Mouse (Mus musculus): ENCODE data around the gene Ski. TPM values are rescaled to one million over a fixed set of nuclear protein-coding genes. Genes with fewer than 3 reads are reported as not detected.

The Ski gene
- total RNA-seq, 2 experiments from 2014 or later = 128 to 136 TPM

DNA sequence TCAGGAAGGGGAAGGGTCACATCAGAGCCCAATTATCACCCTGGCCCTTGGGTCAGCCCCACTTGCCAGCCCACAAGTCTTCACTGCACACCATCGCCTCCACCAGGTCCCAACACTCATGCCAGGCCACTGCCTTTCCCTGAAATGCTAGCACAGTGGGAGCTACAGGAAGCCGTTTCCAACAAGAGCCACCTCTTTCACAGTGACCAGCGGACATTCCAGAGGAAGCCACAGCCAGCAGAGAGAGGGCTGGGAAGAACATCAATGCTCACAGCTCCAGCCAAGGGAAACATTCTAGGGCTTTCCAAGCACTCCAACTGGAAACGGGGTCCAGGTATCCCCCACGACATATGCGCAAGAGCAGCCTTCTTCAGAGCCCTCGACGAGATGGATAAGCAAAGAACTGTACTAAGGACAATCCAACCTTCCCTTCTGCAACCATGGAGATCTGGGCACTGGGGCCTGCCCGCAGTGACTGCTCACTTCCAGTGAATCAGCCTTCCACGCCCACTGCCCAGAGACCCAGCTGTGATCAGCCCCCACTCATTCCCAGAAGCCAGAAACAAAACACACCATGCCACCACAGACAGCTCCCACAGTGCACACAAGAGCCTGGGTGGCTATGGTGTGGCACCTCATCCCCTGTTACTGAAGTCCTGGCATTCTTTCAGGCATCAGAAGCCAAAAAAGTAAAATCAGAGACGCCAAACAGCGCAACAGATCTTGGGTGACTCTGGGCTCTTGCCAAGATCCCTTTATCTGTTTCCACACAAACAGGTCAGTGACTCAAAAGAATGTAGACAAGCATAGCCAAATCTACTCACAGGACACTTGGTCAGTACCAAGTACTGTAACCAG lies 6.4 kb downstream of the Ski start:
- no peak for DNase-seq (ENCODE audit: low spot score in 2 of 2)
- TF ChIP-seq CTCF (conservative IDR thresholded peaks at IDR 0.05) = no peak
- H3K4me3 ChIP-seq = peak overlapping the region; percentile 28
- peak overlapping the region; percentile 77 for H3K27ac ChIP-seq

GRCm38 (mm10) chr4:155215203-155215602 lies 7.2 kb downstream of the Ski start:
- no peak for TF ChIP-seq CTCF (conservative IDR thresholded peaks at IDR 0.05)
- peak overlapping the region; percentile 77 for H3K27ac ChIP-seq
- DNase-seq (ENCODE audit: low spot score in 2 of 2) = no peak

DNA sequence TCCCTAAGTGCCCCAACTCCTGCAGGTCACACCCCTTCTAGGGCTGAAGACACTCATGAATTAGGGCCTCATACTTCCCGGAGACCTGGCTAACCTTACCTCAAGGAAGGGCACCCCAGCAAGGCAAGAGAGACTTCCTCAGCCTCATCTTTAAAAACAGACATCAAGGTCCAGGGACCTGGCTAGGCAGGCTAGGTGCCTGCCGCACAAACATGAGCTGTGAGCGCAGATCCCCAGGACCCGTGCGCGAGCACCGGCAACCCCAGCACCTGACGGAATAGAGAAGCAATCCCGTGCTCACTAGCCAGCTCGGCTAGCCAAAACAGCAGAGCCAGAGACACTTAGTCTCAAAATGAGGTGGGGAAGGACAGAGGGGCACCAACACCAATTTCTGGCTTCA lies 7.6 kb downstream of the Ski start:
- Histone ChIP-seq H3K4me3 (peak overlapping the region; percentile 37), H3K27ac (peak overlapping the region; percentile 77)
- DNase-seq (ENCODE audit: low spot score in 2 of 2) = no peak
- no peak for TF ChIP-seq CTCF (conservative IDR thresholded peaks at IDR 0.05)

More at GRCm38 (mm10) chr4:155215203-155215602, 7.2 kb downstream of the Ski start:
- peak overlapping the region; percentile 37; the same call in 1 of the 2 replicates for H3K4me3 ChIP-seq

DNA sequence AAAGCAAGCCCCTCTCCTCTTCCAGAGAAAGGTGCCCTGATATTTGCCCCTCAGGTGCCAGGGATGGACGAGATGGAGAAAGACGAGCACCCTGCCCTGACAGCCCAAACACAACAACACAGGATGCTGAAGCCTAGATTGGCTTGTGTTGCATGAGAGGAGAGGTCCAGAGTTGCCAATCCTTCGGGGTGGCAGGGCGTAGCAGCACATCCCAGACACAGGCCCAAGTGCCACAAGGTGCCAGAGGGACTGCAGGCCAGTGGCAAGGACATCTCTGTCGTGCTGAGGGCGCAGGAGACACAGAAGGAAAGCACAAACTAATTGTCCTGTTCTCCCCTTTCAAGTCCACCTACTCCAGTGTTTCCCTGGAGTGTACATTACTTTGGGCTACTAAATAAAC lies 8.2 kb downstream of the Ski start:
- Histone ChIP-seq H3K27ac (peak overlapping the region; percentile 77), H3K4me3 (peak overlapping the region; percentile 13)
- DNase-seq (ENCODE audit: low spot score in 2 of 2) = no peak
- no peak for TF ChIP-seq CTCF (conservative IDR thresholded peaks at IDR 0.05)

DNA sequence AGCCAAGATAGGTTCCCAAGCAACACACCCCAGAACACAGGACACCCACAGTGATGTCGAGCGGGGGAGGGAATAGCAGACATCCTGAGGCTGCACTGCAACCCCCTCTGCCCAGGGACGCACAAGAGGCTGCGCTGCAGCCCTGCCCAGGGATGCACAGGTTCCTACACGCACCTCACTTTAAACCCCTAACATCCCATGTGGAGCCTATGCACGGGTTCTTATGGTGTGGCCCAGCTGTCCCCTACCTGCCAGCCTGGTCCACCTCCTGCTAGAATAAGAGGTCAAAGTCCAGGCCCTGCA lies 8.7 kb downstream of the Ski start:
- DNase-seq (ENCODE audit: low spot score in 2 of 2) = no peak
- TF ChIP-seq CTCF (conservative IDR thresholded peaks at IDR 0.05) = no peak
- H3K27ac ChIP-seq = peak overlapping the region; percentile 77
- H3K4me3 ChIP-seq = peak overlapping the region; percentile 13

DNA sequence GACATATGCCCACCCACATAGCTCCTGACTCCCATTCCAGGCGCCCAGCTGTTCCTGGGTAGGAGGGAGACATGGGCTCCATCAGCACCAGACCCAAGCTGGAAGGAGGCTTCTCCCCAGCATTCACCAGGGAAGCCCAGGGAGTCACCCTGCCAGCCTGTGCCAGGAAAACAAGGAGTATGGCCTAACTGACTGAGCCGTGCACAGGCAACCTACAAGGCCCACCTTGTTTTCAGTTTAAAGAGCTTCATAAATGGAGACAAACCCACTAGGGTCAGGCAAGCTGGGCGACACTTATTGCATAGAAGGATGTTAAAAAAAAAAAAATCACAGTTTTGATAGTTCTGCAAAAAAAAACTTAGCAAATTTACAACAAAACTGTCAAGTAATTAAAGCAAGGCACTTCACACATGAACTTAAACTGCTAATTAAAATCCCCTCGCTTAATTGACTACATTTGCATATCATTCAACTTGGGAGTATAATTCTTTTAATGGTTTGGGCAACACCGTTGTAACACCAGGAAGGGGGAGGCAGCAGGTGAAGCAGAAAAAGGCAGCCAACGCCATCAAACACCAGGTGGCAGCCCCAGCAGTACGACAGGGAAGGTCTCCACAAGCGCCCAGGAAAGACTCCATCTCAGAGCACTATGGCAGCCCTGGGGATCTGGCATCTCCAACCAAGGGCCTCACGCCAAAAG lies 9.2 kb downstream of the Ski start:
- peak in 1 of 2 experiments; percentile 38 for DNase-seq (ENCODE audit: low spot score in 2 of 2)
- H3K4me3 ChIP-seq = peak overlapping the region; percentile 13
- TF ChIP-seq CTCF (conservative IDR thresholded peaks at IDR 0.05) = no peak; the same call in none of the 2 replicates
- H3K27ac ChIP-seq = peak overlapping the region; percentile 77

DNA sequence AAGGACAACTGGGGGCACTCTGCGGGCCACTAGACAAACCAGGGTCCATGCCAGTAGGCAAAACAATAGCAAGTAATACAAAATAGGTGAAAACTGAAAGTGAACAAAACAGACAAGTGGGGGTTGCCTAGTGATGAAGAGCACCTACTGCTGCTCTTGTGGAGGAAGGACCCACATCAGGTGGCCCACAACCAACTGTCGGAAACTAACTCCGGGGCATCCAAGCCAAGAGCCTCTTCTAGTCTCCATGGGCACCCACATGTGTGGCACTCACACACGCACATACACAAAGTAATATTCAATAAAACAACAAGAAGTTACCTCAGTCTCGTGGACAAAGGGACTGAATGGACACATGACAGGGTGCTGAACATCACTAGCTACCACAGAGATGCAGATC lies 12.9 kb downstream of the Ski start:
- Histone ChIP-seq H3K27ac (no peak overlapping the region), H3K4me3 (peak overlapping the region; percentile 4; the same call in 1 of the 2 replicates)
- no peak for TF ChIP-seq CTCF (conservative IDR thresholded peaks at IDR 0.05)
- no peak for DNase-seq (ENCODE audit: low spot score in 2 of 2)

DNA sequence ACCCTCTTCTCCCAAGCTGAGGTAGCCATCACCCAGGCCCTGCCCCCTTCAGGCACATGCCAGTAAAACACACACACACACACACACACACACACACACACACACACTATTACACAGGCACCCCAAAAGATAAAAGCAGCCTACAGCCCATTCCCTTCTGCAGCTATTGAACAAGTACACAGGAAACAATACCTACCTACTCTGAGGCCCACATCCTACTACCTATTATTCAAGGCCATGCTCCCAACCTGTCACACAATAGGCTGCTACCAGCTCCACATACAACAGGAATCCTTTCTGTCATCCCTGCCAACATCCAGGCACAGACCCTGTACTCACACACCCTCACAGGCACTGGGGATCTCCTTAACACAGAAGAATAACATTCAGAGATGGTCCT lies 13.3 kb downstream of the Ski start:
- no peak for TF ChIP-seq CTCF (conservative IDR thresholded peaks at IDR 0.05)
- Histone ChIP-seq H3K27ac (no peak overlapping the region), H3K4me3 (no peak overlapping the region; the same call in 1 of the 2 replicates)
- DNase-seq (ENCODE audit: low spot score in 2 of 2) = no peak

- Histone ChIP-seq H3K27ac (no peak overlapping the region), H3K4me3 (no peak overlapping the region)
- no peak for TF ChIP-seq CTCF (conservative IDR thresholded peaks at IDR 0.05)
- DNase-seq (ENCODE audit: low spot score in 2 of 2) = no peak
Measured at GRCm38 (mm10) chr4:155208613-155209012, 13.8 kb downstream of the Ski start.

DNA sequence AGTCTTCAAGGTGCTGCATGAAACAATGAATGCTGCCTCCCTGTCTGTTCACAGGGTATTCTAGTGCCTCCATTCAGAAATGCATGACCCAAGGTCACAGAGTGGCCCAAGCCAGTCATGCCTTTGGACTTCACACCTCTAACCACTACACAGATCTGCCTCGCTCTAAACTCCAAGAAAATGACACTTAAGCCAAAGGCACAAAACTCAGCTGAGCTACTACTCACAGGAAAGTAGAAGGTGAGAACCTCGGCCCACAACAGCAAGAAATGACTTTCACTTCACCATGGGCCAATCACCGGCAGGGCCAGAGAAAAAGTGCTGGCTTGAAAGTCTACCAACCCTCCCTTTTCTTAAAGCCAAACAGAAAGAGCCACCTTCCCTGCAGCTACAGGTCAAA lies 14.6 kb downstream of the Ski start:
- no peak overlapping the region for H3K4me3 ChIP-seq
- no peak for DNase-seq (ENCODE audit: low spot score in 2 of 2)
- no peak for TF ChIP-seq CTCF (conservative IDR thresholded peaks at IDR 0.05)
- H3K27ac ChIP-seq = no peak overlapping the region; the same call in 1 of the 2 replicates

GRCm38 (mm10) chr4:155206498-155206897 lies 15.9 kb downstream of the Ski start:
- H3K27ac ChIP-seq = no peak overlapping the region
- no peak overlapping the region for H3K4me3 ChIP-seq
- no peak for DNase-seq (ENCODE audit: low spot score in 2 of 2)
- TF ChIP-seq CTCF (conservative IDR thresholded peaks at IDR 0.05) = no peak

GRCm38 (mm10) chr4:155205919-155206318 lies 16.5 kb downstream of the Ski start:
- no peak for TF ChIP-seq CTCF (conservative IDR thresholded peaks at IDR 0.05)
- no peak overlapping the region for H3K4me3 ChIP-seq
- no peak for DNase-seq (ENCODE audit: low spot score in 2 of 2)
- no peak overlapping the region for H3K27ac ChIP-seq

- TF ChIP-seq CTCF (conservative IDR thresholded peaks at IDR 0.05) = no peak
- DNase-seq (ENCODE audit: low spot score in 2 of 2) = no peak
- no peak overlapping the region for H3K4me3 ChIP-seq
Measured at GRCm38 (mm10) chr4:155201764-155202163, 20.6 kb downstream of the Ski start.

More at GRCm38 (mm10) chr4:155201764-155202163, 20.6 kb downstream of the Ski start:
- H3K27ac ChIP-seq = peak overlapping the region; percentile 36; the same call in 1 of the 2 replicates
